Comparison of ENCODE assay signal across 7 mouse cellular contexts in the genomic region with DNA sequence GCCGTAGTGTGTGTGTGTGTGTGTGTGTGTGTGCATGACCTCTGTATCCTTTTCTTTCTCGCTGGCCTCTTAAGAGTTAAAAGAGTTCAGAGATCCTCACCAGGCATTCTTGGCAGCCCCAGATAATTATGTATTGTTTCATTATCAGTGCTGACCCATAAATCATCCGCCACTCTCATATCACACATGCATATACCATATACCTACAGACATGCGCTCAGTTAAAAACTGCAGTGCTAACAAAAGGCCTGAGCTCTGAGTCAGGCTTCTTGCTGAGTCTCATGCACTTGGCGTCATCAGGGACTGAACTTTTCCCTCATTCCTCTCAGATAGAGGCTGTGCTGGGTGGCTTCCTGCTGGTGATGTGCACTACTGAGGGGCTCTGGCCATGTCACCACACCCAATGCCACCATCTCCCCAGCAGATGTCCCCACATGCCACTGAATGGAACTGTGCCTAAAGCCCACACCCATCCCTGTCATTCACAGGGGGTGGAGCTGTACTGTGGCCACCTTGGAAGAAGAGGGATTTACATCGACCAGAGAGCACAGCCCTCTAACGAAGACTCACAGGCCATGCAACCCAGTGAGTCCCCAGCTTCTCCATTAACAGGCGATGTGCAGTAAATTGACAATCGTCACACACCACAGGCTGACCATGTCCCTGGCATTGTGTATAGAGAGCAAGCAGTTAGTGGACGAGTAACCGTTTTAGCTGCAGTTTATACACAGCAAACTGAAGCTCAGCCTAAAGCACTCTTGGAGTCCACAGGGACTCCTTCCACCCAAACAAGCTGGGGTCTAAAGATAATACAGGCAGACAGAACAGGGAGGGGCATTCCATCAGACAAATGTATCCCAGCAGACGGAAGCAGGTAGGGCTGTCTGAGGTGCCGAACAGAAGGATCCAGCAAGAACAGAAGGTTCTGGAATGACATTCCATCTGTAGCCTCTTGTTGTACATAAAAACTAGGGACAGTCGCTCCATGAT. TPM values are rescaled to one million over a fixed set of nuclear protein-coding genes. Genes with fewer than 3 reads are reported as not detected.
DNase-seq lines count a peak whose midpoint lies in the region; ATAC-seq and TF ChIP-seq lines count a peak whose summit lies in the region.

No protein-coding gene starts in this region.

- H3K4me1 ChIP-seq in kidney, embryonic 15.5 days, result no peaks in the 10 kb centered on the region; the same call in 1 of the 2 replicates
- peaks cover 8% of the 10 kb centered on the region for H3K4me1 ChIP-seq in embryonic facial prominence, embryonic 10.5 days
- peaks cover 2% of the 10 kb centered on the region; the same call in 1 of the 2 replicates for H3K4me1 ChIP-seq in liver, postnatal 0 days (ENCODE audit: insufficient read depth)

- TF ChIP-seq CTCF in liver, postnatal 0 days (IDR thresholded peaks at IDR 0.05; ENCODE audit: low read depth), result peak; percentile 71

- WGBS in kidney, embryonic 15.5 days, result 61% methylated on average over 14 of the region's 14 CpGs
- 64% methylated on average over 14 of the region's 14 CpGs for WGBS in embryonic facial prominence, embryonic 10.5 days
- WGBS in liver, postnatal 0 days (ENCODE audit: insufficient replicate concordance), result 48% methylated on average over 14 of the region's 14 CpGs

- H3K27ac ChIP-seq in kidney, embryonic 15.5 days, result no peak overlapping the region
- H3K27ac ChIP-seq in embryonic facial prominence, embryonic 10.5 days (replicated peaks), result no peak overlapping the region
- no peak overlapping the region for H3K27ac ChIP-seq in liver, postnatal 0 days (ENCODE audit: low read depth)

- TF ChIP-seq EP300 in liver, postnatal 0 days (IDR thresholded peaks at IDR 0.05; ENCODE audit: low read depth), result no peak

- no peaks in the 10 kb centered on the region for H3K36me3 ChIP-seq in kidney, embryonic 15.5 days
- H3K36me3 ChIP-seq in embryonic facial prominence, embryonic 10.5 days (replicated peaks), result no peaks in the 10 kb centered on the region
- H3K36me3 ChIP-seq in liver, postnatal 0 days (replicated peaks; ENCODE audit: insufficient read depth, low read length), result no peaks in the 10 kb centered on the region

- no peak overlapping the region for H3K9ac ChIP-seq in kidney, embryonic 15.5 days
- no peak overlapping the region for H3K9ac ChIP-seq in liver, postnatal 0 days (replicated peaks)

- ATAC-seq in kidney, embryonic 15.5 days (replicated peaks; ENCODE audit: low FRiP score), result peak; percentile 74
- ATAC-seq in liver, postnatal 0 days, result peak; percentile 79

- H3K4me3 ChIP-seq in kidney, embryonic 15.5 days (replicated peaks), result no peak overlapping the region
- H3K4me3 ChIP-seq in embryonic facial prominence, embryonic 10.5 days, result no peak overlapping the region
- no peak overlapping the region for H3K4me3 ChIP-seq in liver, postnatal 0 days (ENCODE audit: low read depth, low read length)

- H3K4me2 ChIP-seq in kidney, embryonic 15.5 days, result no peak overlapping the region
- H3K4me2 ChIP-seq in liver, postnatal 0 days (ENCODE audit: low read depth, low read length), result no peak overlapping the region

- H3K27me3 ChIP-seq in kidney, embryonic 15.5 days, result no peaks in the 10 kb centered on the region
- H3K27me3 ChIP-seq in embryonic facial prominence, embryonic 10.5 days (replicated peaks; ENCODE audit: low read depth, poor library complexity, severe bottlenecking), result 0 out of 2 replicates have a peak, but pooled peaks cover 3% of the 10 kb centered on the region
- H3K27me3 ChIP-seq in liver, postnatal 0 days (ENCODE audit: insufficient read depth, low read length), result no peaks in the 10 kb centered on the region

- no peak for DNase-seq in kidney, adult 9 months
- peak; percentile 27 for DNase-seq in Muller cell, postnatal 12 days (ENCODE audit: inconsistent ontology term)
- peak; percentile 53 for DNase-seq in embryonic facial prominence, embryonic 10.5 days (ENCODE audit: low spot score)
- peak; percentile 63 for DNase-seq in liver, postnatal 0 days
- DNase-seq in urinary bladder, postnatal 36 days (ENCODE audit: low spot score in 2 of 2), result no peak
- no peak for DNase-seq in frontal cortex, postnatal 25 days (ENCODE audit: low spot score in 2 of 2)

- H3K9me3 ChIP-seq in kidney, embryonic 15.5 days (replicated peaks), result no peaks in the 10 kb centered on the region
- H3K9me3 ChIP-seq in embryonic facial prominence, embryonic 10.5 days, result no peaks in the 10 kb centered on the region
- H3K9me3 ChIP-seq in liver, postnatal 0 days (ENCODE audit: low read length), result no peaks in the 10 kb centered on the region

RNA-seq across cellular contexts. Expression of gene Tchp, which starts 4.9 kb away (rescaled TPM):
- polyA plus RNA-seq in kidney, embryonic 15.5 days (2015; fragmentation: Nextera tagmentation; extraction: Ambion mirVana), result 16.5 and 17.4 TPM in 2 replicates
- 20.7 and 22.0 TPM in 2 replicates for polyA plus RNA-seq in embryonic facial prominence, embryonic 10.5 days (2016; fragmentation: Nextera tagmentation; extraction: Ambion mirVana)
- polyA plus RNA-seq in liver, postnatal 0 days (2015; fragmentation: Nextera tagmentation; extraction: Ambion mirVana), result 1.9 and 2.4 TPM in 2 replicates

RNA-seq across cellular contexts. Expression of gene Gltp, which starts 11.9 kb away (rescaled TPM):
- 78.5 and 79.2 TPM in 2 replicates for polyA plus RNA-seq in kidney, embryonic 15.5 days (2015; fragmentation: Nextera tagmentation; extraction: Ambion mirVana)
- 75.1 and 79.0 TPM in 2 replicates for polyA plus RNA-seq in embryonic facial prominence, embryonic 10.5 days (2016; fragmentation: Nextera tagmentation; extraction: Ambion mirVana)
- polyA plus RNA-seq in liver, postnatal 0 days (2015; fragmentation: Nextera tagmentation; extraction: Ambion mirVana), result 23.1 and 23.8 TPM in 2 replicates

RNA-seq across cellular contexts. Expression of gene Trpv4, which starts 44.5 kb away (rescaled TPM):
- 21.8 and 23.4 TPM in 2 replicates for polyA plus RNA-seq in kidney, embryonic 15.5 days (2015; fragmentation: Nextera tagmentation; extraction: Ambion mirVana)
- 0.75 and 0.91 TPM in 2 replicates for polyA plus RNA-seq in embryonic facial prominence, embryonic 10.5 days (2016; fragmentation: Nextera tagmentation; extraction: Ambion mirVana)
- polyA plus RNA-seq in liver, postnatal 0 days (2015; fragmentation: Nextera tagmentation; extraction: Ambion mirVana), result 0.32 and 0.38 TPM in 2 replicates

Comparison
In these comparisons a context has a peak if more than half of its experiments do, and no peak if none do; other contexts are left out.
1. DNase-seq: peak in Muller cell, postnatal 12 days (single experiment), embryonic facial prominence, embryonic 10.5 days (single experiment) and liver, postnatal 0 days (single experiment); none in kidney, adult 9 months (single experiment), urinary bladder, postnatal 36 days (0 of 2) and frontal cortex, postnatal 25 days (0 of 2).
2. RNA of gene Trpv4, which starts 44.5 kb away (polyA plus RNA-seq): 21.8 to 23.4 TPM in kidney, embryonic 15.5 days; 0.75 to 0.91 TPM in embryonic facial prominence, embryonic 10.5 days and 0.32 to 0.38 TPM in liver, postnatal 0 days; every median in the first group is over 10 times any median in the second.